Mouse (Mus musculus): ENCODE data around the gene Ranbp6.

Gene Ranbp6

DNA sequence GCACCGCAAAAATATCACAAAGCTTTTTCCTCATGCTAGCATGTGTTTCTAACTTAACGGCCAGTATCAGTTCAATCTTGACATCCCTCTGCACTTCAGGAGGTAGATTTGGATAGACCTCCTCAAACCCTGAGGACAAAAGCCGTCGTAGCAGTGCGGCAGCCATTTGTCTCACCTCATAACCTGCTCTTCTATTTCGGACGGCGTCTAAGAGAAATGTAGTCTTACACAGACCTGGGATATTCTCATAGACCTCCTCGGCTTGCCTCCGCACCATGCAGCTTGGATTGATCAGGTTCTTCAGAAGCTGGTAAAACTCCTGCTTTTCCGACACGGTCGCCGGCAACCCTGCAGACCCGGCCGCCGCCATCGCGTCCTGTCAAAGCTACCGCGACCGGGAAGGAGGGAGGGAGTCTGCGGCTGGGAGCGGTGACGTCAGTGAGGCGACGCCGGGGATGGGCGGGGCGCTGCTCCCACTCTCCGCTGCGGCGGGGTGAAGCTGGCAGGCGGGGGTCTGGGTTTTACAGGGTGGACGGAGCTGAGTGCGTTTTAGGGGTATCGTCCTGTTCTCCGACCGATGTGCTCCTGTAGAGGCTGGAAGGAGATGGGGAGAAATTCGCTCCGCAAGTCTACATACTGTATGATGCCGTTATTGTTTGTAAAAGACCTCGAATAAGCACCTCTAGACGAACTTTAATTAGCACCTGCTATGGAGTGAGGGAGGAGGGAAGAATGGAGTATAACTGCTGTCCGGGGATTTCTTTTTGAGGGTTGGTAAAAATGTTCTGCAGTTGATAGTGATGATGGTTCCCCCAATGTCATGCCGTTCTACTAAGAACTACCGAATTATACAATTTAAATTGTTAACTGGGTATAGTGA is at the start of gene Ranbp6:
Ranbp6 (minus strand) TSS at position 394 of the 880 bp plus-strand sequence.
- DNase-seq (ENCODE audit: low spot score): peak; percentile 90

DNA sequence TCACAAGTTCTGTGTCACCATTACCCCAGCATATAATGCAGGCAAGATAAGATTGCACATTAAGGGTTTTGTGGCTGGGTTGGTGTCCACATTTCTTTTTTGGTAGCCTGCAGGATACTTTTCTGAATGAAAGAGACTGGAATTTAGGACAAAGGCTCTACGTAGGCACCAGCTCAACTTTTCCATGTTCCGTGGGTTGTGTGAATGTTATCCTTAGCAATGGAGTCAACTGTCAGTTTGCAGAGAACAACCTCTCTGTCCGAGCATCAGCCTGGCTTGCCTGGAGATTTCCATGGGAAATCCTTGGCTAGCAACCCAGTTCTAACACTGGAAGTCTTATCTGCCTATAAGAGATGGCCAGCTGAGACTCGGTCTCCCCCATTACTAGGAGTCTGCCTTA is 48.0 kb upstream of the Ranbp6 start:
- no peak for DNase-seq (ENCODE audit: low spot score)

- no peak for DNase-seq (ENCODE audit: low spot score)
Observed at GRCm38 (mm10) chr19:29857267-29857666, 44.5 kb upstream of the Ranbp6 start.

DNA sequence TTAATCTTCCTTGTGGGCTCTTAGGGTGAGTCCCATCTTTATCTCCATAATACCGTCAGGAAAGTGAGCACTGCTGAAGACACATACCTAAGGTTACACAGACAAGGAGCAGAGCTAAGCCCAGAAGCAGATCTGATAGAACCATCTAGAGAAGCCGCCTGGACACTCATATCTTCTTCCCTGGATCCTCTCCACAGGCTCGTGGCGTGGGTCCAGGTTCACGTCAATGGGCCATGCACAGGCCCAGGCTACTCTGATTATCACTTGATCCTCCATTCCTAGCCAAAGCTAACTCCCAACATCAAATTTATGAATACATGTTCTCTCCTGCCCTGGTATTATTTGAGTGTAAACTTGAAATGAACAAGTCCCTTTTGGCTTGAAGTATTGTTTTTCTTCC is 40.9 kb upstream of the Ranbp6 start:
- no peak for DNase-seq (ENCODE audit: low spot score)

DNA sequence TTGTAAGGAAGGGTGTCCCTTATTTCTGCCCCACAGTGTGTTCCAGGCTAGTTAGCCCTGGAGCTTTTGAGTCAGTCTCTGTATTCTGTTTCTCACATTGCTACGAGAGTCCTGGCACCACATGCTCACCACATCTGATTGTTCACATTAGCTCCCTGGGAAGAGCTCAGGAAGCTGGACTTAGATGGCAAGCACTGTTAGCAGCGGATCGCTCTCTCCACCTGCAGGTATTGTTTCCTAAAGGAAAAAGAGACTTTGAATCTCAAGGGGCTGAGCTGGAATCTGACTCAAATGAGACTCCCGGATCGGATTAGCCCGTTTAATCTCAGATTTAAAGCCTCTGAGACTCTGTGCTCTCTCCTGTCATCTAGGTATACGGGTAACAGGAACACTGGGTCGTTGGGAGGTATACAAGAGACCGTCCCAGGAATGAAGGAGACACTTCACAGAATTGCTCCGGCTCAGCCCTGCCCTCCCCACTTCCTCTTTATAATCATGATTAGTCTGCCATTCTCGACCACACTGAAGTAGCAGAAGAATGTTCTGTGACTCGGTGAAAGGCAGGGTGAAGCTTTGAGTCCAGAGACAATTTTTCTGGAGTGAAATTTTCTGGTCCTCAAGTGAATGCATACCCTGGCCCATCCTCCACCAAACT is 38.4 kb upstream of the Ranbp6 start:
- no peak for DNase-seq (ENCODE audit: low spot score)

GRCm38 (mm10) chr19:29849924-29850551 is 37.3 kb upstream of the Ranbp6 start:
- DNase-seq (ENCODE audit: low spot score): no peak

GRCm38 (mm10) chr19:29844036-29844661 is 31.4 kb upstream of the Ranbp6 start:
- DNase-seq (ENCODE audit: low spot score): no peak

GRCm38 (mm10) chr19:29843641-29844035 is 30.9 kb upstream of the Ranbp6 start:
- DNase-seq (ENCODE audit: low spot score): no peak

DNA sequence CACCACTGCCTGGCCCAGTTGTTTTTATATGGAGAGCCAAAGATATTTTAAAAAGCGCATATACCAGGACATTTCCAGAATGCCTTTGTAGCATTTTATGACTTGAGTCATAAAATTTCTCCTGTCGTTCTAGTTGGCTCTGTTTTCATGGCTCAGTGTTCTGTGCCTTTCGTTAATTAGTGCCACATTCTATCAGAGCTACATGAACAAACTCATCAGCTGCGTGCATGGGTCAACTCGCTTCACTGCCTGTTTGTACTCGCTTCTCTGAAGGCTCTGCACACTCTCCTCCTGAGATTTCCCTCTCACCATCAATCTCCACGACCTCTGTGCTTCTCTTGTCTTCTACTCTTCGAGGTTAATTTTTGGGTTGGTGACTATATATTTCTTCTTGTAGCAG is 30.2 kb upstream of the Ranbp6 start:
- no peak for DNase-seq (ENCODE audit: low spot score)

DNA sequence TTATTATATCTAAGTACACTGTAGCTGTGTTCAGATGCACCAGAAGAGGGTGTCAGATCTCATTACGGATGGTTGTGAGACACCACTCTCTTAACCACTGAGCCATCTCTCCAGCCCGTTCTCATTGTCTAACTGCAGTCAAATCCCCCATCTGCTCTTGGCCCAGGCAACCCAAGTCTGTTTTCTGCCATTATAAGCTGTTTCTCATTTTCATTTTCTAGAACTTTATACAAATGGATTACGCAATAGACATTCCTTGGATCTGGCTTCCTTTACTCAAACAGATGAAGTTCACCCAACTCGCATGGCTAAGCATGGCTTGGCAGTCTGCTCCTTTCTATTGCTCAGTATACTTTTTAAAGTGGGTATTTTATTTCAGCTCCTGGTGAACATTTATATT is 27.9 kb upstream of the Ranbp6 start:
- DNase-seq (ENCODE audit: low spot score): no peak

GRCm38 (mm10) chr19:29838636-29839135 is 25.9 kb upstream of the Ranbp6 start:
- DNase-seq (ENCODE audit: low spot score): no peak

DNA sequence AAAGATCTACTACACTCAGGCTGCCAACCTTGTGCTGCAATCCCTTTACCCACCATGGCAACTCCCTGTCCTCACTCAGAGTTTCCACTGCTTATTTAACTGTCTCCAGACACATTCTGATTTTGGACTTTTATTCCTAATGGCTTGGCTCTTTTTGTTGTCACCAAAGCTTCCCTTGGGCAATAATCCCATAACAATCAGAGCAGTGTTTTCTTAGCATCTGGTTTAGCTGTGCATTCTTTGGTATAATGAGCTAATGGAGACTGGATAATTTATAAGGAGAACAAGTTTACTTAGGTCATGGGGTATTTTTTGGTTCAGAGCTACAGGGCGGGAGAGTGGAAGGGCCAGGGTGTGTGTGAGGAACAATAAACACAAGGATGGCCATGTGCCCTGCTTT is 25.4 kb upstream of the Ranbp6 start:
- no peak for DNase-seq (ENCODE audit: low spot score)

GRCm38 (mm10) chr19:29835364-29836034 is 22.7 kb upstream of the Ranbp6 start:
- no peak for DNase-seq (ENCODE audit: low spot score)

DNA sequence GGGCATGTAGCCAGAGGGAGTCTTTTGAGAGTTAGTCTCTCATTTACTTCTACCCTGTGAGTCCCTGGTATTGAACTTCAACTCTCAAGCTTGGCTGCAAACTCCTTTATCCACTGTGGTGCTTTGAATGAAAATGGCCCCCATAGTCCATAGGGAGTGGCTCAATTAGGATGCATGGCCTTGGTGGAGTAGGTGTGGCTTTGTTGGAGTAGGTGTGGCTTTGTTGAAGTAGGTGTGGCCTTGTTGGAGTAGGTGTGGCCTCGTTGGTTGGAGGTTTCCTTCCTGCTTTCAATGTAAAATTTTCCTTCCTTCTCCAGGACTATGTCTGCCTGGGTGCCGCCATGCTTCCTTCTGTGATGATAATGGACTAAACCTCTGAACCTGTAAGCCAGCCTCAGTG is 18.1 kb upstream of the Ranbp6 start:
- no peak for DNase-seq (ENCODE audit: low spot score)

DNA sequence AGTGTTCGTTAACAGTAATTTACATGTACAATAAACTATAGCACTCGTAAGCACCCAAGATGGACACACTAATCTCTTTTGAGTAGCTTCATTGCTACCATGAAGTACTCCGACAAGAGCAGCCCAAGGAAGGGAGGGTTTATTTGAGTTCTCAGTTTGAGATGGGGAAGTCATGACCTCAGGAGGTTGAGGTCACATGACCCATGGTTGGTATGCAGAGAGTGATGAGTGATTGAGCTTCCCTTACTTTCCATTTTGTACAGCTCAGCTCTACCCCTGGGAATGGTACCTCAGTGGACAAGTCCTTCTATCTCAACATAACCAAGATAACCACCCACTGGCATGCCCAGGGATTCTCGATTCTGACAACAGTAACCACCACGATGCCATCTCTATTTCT is 15.8 kb upstream of the Ranbp6 start:
- DNase-seq (ENCODE audit: low spot score): no peak

GRCm38 (mm10) chr19:29826686-29827085 is 13.9 kb upstream of the Ranbp6 start:
- no peak for DNase-seq (ENCODE audit: low spot score)

- DNase-seq (ENCODE audit: low spot score): no peak
Observed at GRCm38 (mm10) chr19:29825003-29825402, 12.2 kb upstream of the Ranbp6 start.

- peak; percentile 44 for DNase-seq (ENCODE audit: low spot score)
Observed at GRCm38 (mm10) chr19:29824034-29824700, 11.4 kb upstream of the Ranbp6 start.

GRCm38 (mm10) chr19:29823456-29824010 is 10.8 kb upstream of the Ranbp6 start:
- no peak for DNase-seq (ENCODE audit: low spot score)

DNA sequence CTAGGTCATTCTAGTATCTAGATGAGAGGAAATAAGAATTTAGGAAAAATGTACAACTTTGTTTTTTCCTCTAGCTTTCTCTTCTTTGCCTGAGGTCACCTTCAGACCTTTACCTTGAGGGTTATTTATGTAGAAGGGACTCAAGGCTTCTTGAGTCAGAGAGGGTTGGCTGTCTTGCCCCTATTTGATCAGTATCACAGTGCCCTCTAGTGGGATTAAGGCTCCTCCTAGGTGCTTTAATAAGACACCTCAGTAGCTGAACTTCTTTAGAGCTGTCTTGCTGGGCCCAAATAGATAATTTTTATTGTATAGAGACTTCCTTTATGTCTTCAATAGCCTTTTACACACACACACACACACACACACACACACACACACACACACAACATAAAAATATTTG is 8.2 kb upstream of the Ranbp6 start:
- peak; percentile 24 for DNase-seq (ENCODE audit: low spot score)

GRCm38 (mm10) chr19:29810022-29810421 is 2.8 kb downstream of the Ranbp6 start:
- no peak for DNase-seq (ENCODE audit: low spot score)
